Mouse (Mus musculus) small intestine, adult 2 months (tissue): Measurements from ENCODE around the gene Lce6a.

Experiments
- CTCF ChIP-seq: fragments of 200-500 bp; IDR thresholded peaks from 2 replicates; pipeline ENCODE4 v1.5.1; 2012; ENCODE audit warnings: low read depth, mild to moderate bottlenecking, control low read depth, inconsistent platforms, low read length, moderate library complexity, mixed read lengths; ENCODE audit not compliant: insufficient replicate concordance, insufficient read length; ENCODE audit errors: extremely low read depth
- POLR2A ChIP-seq: fragments of 200-500 bp; IDR thresholded peaks from 2 replicates; pipeline ENCODE4 v1.6.1; 2012; ENCODE audit warnings: low read depth, mild to moderate bottlenecking, control low read depth, inconsistent platforms, low read length, moderate library complexity

GRCm38 (mm10) chr3:92588858-92589257 is 32.6 kb downstream of the Lce6a start, which contains the start of gene Smcp:
- TF ChIP-seq POLR2A (no peak), CTCF (no peak)
